Mouse (Mus musculus) heart, embryonic 16.5 days (tissue): Measurements from ENCODE around the gene Btn1a1. TPM values are rescaled to one million over a fixed set of nuclear protein-coding genes. Genes with fewer than 3 reads are reported as not detected.
A peak's percentile ranks its signal among the peaks of the same experiment; 100 is the strongest.

Experiments used
- ATAC-seq: fragments of 200-750 bp; cut with Nextera tagmentation; replicated peaks from 2 replicates; pipeline ENCODE4 v1.8.0; 2017; ENCODE audit warnings: moderate number of reproducible peaks; ENCODE audit not compliant: insufficient read depth, low FRiP score; ENCODE audit errors: extremely low read depth
- H3K27ac ChIP-seq: fragments of 300-500 bp; sonication (generic); 2 replicates; pipeline ENCODE4 v1.5.1; 2014; ENCODE audit warnings: mild to moderate bottlenecking, low read length, control low read depth, moderate library complexity
- H3K27me3 ChIP-seq: fragments of 300-500 bp; sonication (generic); 2 replicates; pipeline ENCODE4 v1.6.1; 2014; ENCODE audit warnings: low read length, mixed read lengths; ENCODE audit not compliant: control insufficient read depth, insufficient read depth
- H3K36me3 ChIP-seq: fragments of 300-500 bp; sonication (generic); 2 replicates; pipeline ENCODE4 v1.6.1; 2014; ENCODE audit not compliant: control insufficient read depth, insufficient read depth
- H3K4me1 ChIP-seq: fragments of 300-500 bp; sonication (generic); 2 replicates; pipeline ENCODE4 v1.6.1; 2014; ENCODE audit warnings: low read length, mixed read lengths; ENCODE audit not compliant: control insufficient read depth, insufficient read depth
- H3K4me2 ChIP-seq: fragments of 300-500 bp; sonication (generic); 2 replicates; pipeline ENCODE4 v1.6.1; 2014; ENCODE audit warnings: low read depth, mild to moderate bottlenecking, control low read depth, low read length
- H3K4me3 ChIP-seq: fragments of 300-500 bp; sonication (generic); 2 replicates; pipeline ENCODE4 v1.5.1; 2014; ENCODE audit warnings: mild to moderate bottlenecking, control low read depth, low read length
- H3K9ac ChIP-seq: fragments of 300-500 bp; sonication (generic); 2 replicates; pipeline ENCODE4 v1.6.1; 2014; ENCODE audit warnings: low read length, control low read depth
- H3K9me3 ChIP-seq: fragments of 300-500 bp; sonication (generic); replicated peaks from 2 replicates; pipeline ENCODE4 v1.6.1; 2016; ENCODE audit warnings: low read length; ENCODE audit not compliant: control insufficient read depth
- WGBS: fragments of 180-500 bp; shearing (Covaris S2); extraction: QIAGEN DNeasy Blood & Tissue Kit; methylation state at CpG from one replicate; pipeline ENCODE4 v1.1.7; 2014; 5-methylcytosine and 5-hydroxymethylcytosine counted together
- polyA plus RNA-seq: library from polyadenylated mRNA; unstranded; fragments of >200 nt; fragmentation: Nextera tagmentation; extraction: Ambion mirVana; gene quantifications from 2 replicates; pipeline ENCODE4 v1.2.1, GENCODE M21; 2015

Gene Btn1a1
- polyA plus RNA-seq, 1 experiment from 2014 or later = 0.83 TPM

- H3K36me3 ChIP-seq = no peaks in the 10 kb centered on the region
- 39% methylated on average over 9 of the region's 9 CpGs for WGBS
- peak overlapping the region; percentile 38 for H3K4me2 ChIP-seq
- H3K4me3 ChIP-seq = peak overlapping the region; percentile 24
- no peak for ATAC-seq
- no peaks in the 10 kb centered on the region for H3K9me3 ChIP-seq
- peaks cover 26% of the 10 kb centered on the region for H3K4me1 ChIP-seq
- no peaks in the 10 kb centered on the region for H3K27me3 ChIP-seq
- H3K27ac ChIP-seq = no peak overlapping the region
- no peak overlapping the region for H3K9ac ChIP-seq
Measured at GRCm38 (mm10) chr13:23502031-23502567, 36.4 kb upstream of the Btn1a1 start.

GRCm38 (mm10) chr13:23501511-23501910 is 35.8 kb upstream of the Btn1a1 start:
- ATAC-seq = no peak
- Histone ChIP-seq H3K9ac (no peak overlapping the region), H3K4me1 (peaks cover 26% of the 10 kb centered on the region)

GRCm38 (mm10) chr13:23500424-23501200 is 34.9 kb upstream of the Btn1a1 start:
- no peaks in the 10 kb centered on the region for H3K36me3 ChIP-seq
- H3K9ac ChIP-seq = no peak overlapping the region
- no peaks in the 10 kb centered on the region for H3K27me3 ChIP-seq
- H3K4me1 ChIP-seq = peaks cover 21% of the 10 kb centered on the region
- no peak overlapping the region for H3K4me2 ChIP-seq
- no peak; the same call in 1 of the 2 replicates for ATAC-seq
- H3K9me3 ChIP-seq = no peaks in the 10 kb centered on the region
- no peak overlapping the region for H3K4me3 ChIP-seq
- no peak overlapping the region for H3K27ac ChIP-seq
- 6% methylated on average over 17 of the region's 17 CpGs for WGBS

More at GRCm38 (mm10) chr13:23501511-23501910, 35.8 kb upstream of the Btn1a1 start:
- H3K4me2 ChIP-seq = peak overlapping the region; percentile 38
- no peaks in the 10 kb centered on the region for H3K9me3 ChIP-seq
- peak overlapping the region; percentile 24 for H3K4me3 ChIP-seq
- WGBS = 33% methylated on average over 5 of the region's 5 CpGs
- H3K36me3 ChIP-seq = no peaks in the 10 kb centered on the region
- H3K27ac ChIP-seq = no peak overlapping the region
- no peaks in the 10 kb centered on the region for H3K27me3 ChIP-seq

GRCm38 (mm10) chr13:23499943-23500342 is 34.2 kb upstream of the Btn1a1 start:
- Histone ChIP-seq H3K9me3 (no peaks in the 10 kb centered on the region), H3K9ac (no peak overlapping the region), H3K36me3 (no peaks in the 10 kb centered on the region), H3K4me2 (no peak overlapping the region), H3K27me3 (no peaks in the 10 kb centered on the region), H3K4me1 (peaks cover 15% of the 10 kb centered on the region), H3K4me3 (no peak overlapping the region), H3K27ac (no peak overlapping the region)
- 24% methylated on average over 7 of the region's 7 CpGs for WGBS
- ATAC-seq = no peak

GRCm38 (mm10) chr13:23498653-23499052 is 33.0 kb upstream of the Btn1a1 start:
- H3K4me3 ChIP-seq = peak overlapping the region; percentile 50
- no peak for ATAC-seq
- peak overlapping the region; percentile 72 for H3K4me2 ChIP-seq
- no peaks in the 10 kb centered on the region for H3K36me3 ChIP-seq
- H3K27me3 ChIP-seq = no peaks in the 10 kb centered on the region
- H3K4me1 ChIP-seq = peaks cover 14% of the 10 kb centered on the region
- no peak overlapping the region for H3K27ac ChIP-seq
- H3K9ac ChIP-seq = peak overlapping the region; percentile 31
- H3K9me3 ChIP-seq = no peaks in the 10 kb centered on the region
- WGBS = 7% methylated on average over 10 of the region's 10 CpGs

- no peaks in the 10 kb centered on the region for H3K36me3 ChIP-seq
- H3K4me2 ChIP-seq = peak overlapping the region; percentile 72
- no peak overlapping the region for H3K9ac ChIP-seq
- H3K4me1 ChIP-seq = peaks cover 14% of the 10 kb centered on the region
- no peak overlapping the region for H3K27ac ChIP-seq
- ATAC-seq = no peak
- H3K9me3 ChIP-seq = no peaks in the 10 kb centered on the region
- 10% methylated on average over 19 of the region's 19 CpGs for WGBS
- no peaks in the 10 kb centered on the region for H3K27me3 ChIP-seq
- peak overlapping the region; percentile 50 for H3K4me3 ChIP-seq
Measured at GRCm38 (mm10) chr13:23497656-23498321, 32.1 kb upstream of the Btn1a1 start.

GRCm38 (mm10) chr13:23495526-23495925 is 29.8 kb upstream of the Btn1a1 start:
- no peak for ATAC-seq
- WGBS = 75% methylated on average over 6 of the region's 6 CpGs
- Histone ChIP-seq H3K4me1 (peaks cover 20% of the 10 kb centered on the region), H3K9ac (no peak overlapping the region), H3K4me2 (no peak overlapping the region), H3K36me3 (no peaks in the 10 kb centered on the region), H3K4me3 (no peak overlapping the region), H3K27me3 (no peaks in the 10 kb centered on the region), H3K9me3 (no peaks in the 10 kb centered on the region), H3K27ac (no peak overlapping the region)

- no peak for ATAC-seq
- Histone ChIP-seq H3K27me3 (peaks cover 4% of the 10 kb centered on the region), H3K9ac (peak overlapping the region; percentile 39), H3K4me3 (peak overlapping the region; percentile 51), H3K27ac (no peak overlapping the region), H3K9me3 (no peaks in the 10 kb centered on the region), H3K36me3 (no peaks in the 10 kb centered on the region), H3K4me2 (peak overlapping the region; percentile 67), H3K4me1 (peaks cover 18% of the 10 kb centered on the region)
- WGBS = 9% methylated on average over 14 of the region's 14 CpGs
Measured at GRCm38 (mm10) chr13:23491990-23492389, 26.3 kb upstream of the Btn1a1 start.

GRCm38 (mm10) chr13:23491263-23491662 is 25.6 kb upstream of the Btn1a1 start:
- WGBS = 22% methylated on average over 1 of the region's 1 CpGs
- Histone ChIP-seq H3K36me3 (no peaks in the 10 kb centered on the region), H3K27ac (no peak overlapping the region), H3K4me1 (peaks cover 18% of the 10 kb centered on the region), H3K9me3 (no peaks in the 10 kb centered on the region), H3K9ac (no peak overlapping the region), H3K4me3 (no peak overlapping the region), H3K4me2 (no peak overlapping the region), H3K27me3 (peaks cover 4% of the 10 kb centered on the region)
- no peak for ATAC-seq
